Mouse (Mus musculus) urinary bladder, postnatal 4 days (tissue): ENCODE results near the gene Nfe2l2.

Experiments used
- DNase-seq, 2 experiments: peaks; one replicate each; pipeline ENCODE4 v3.0.0; 2021 to 2022; ENCODE audit warnings: low spot score in 2 of 2

Gene Nfe2l2

DNA sequence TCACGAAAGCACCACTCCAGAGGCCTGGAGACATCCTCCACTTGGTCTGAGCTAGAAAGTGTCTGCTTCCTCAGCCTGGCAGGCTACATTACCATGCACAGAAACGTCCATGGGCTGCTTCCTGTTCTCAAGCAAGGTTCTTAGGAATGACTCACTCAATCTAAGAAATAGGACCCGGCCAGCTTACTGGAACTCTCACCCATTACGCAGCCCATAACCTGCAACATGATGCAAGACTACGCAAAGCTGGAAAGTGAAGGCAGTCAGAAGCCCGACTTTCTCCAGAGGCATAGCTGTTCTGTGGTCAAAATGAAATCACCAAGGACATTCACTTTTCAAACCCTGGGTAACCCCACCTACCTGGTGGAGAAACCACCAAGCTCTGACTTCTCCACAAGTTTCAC, 19.0 kb downstream of the Nfe2l2 start:
- DNase-seq = no peak

DNA sequence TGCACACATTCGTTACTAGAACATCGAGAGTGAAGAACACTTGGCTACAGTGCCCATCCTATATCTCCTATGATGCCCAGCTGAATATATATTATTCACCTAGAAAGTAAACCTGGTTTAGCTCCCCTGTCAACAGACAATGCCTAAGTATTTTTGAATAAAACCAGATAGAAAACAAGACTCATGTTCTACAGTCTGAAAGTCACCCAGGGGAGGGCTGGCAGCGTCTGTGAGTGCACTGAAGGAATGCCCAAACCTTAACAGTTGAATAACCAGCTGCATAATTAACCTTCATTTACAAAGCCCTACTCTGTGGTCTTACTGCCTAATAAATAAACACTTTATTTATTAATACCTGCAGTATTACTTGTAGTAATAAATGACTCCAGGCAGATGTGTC, 19.9 kb downstream of the Nfe2l2 start:
- DNase-seq = no peak

DNA sequence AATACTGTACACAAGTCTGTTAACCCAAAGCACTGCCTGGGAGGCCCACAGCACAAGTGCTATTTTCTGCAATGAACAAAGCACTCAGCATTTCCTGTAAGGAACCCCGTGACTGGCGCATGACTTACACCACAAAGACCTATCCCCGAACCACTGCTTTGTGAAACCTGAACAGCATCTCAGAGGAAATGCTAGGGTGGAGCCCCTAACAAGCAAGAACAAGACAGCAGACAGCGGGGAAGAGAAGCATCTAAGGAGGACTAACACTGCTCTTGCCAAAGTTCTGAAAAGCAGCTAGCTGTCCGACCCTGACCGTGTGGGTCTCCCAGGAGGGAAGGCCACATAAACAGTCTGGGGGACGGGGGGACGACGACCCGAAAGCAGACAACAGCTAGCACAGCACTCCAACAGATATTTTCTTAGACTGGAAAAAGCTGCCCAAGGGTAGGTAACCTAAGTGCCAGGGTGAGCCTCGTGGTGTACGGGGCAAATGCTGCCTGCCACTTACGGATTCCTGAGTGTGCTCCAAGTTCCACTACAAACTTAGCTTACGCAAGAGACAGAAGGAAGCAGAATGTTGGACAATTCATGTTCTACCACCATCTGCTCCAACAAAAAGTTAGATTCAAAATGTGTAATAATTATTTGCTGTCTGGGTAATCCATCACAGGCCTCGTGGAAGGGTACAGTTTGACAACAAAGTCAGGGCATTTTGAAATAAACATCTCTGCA, 21.3 kb downstream of the Nfe2l2 start:
- no peak for DNase-seq

DNA sequence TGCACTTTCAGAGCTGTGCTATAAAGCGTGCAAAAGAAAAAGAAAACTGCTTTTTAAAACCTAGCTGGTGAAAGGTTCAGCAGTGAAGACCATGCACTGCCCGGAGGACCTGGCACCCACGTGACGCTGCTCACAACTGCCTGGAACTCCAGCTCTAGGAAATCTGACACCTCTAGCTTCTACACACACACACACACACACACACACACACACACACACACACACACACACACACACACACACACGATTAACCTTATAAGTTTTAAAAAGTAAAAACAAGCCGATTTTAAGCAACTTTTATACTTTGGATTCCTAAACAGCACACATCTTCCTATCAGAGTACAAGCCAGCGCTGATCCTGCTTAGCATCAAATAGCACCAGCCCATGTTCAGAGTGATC, 23.0 kb downstream of the Nfe2l2 start:
- no peak for DNase-seq

DNA sequence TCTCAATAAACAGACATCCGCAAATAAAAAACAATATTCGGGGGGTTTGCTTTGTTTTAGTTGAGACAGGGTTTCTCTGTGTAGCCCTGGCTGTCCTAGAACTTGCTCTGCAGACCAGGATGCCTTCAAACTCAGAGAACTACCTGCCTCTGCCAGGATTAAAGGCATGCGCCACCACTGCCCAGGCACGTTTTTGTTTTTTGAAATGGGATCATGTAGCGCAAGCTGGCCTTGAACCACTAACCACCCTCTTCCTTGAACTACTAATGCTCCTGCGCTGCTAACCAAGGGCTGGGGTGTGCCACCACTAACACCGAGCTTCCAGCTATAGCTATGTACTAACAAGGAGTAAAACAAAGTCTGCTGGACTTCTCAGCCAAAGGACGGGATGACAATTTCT, 24.5 kb downstream of the Nfe2l2 start:
- no peak for DNase-seq

DNA sequence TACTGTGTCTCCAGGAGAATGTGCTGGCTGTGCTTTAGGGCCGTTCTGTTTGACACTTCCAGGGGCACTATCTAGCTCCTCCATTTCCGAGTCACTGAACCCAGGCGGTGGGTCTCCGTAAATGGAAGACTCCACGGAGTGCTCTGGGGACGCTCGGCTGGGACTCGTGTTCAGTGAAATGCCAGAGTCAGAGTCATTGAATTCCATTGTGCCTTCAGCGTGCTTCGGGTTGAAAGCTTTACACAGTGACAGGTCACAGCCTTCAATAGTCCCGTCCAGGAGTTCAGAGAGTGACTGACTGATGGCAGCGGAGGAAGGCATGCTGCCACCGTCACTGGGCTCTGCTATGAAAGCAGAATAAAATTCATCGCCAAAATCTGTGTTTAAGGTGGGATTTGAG, 27.9 kb downstream of the Nfe2l2 start:
- no peak for DNase-seq

DNA sequence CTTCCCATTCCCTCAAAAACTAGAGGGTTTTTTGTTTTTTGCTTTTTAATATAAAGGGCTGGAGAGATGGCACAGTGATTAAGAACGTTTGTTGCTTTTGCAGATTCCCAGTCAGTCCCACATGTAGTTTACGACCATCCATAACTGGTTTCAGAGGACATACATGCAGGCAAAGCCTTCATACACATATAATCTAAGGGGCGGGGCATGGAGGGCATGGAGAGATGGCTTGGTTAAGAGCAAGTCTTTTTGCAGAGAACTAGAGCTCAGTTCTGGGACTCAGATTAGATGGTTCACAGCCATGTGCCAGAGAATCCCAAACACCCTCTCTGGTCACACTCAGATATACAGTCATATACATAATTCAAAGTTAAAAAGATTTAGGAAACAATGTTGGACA, 31.9 kb downstream of the Nfe2l2 start:
- no peak for DNase-seq

DNA sequence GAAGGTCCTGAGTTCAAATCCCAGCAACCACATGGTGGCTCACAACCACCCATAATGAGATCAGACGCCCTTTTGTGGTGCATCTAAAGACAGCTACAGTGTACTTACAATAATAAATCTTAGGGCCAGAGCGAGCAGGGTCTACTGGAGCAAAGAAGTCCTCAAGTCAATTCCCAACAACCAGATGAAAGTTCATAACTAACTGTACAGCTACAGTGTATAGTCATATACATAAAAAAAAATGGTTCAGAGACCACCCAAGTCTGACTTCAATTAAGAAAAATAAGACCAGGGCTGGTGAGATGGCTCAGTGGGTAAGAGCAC, 33.1 kb downstream of the Nfe2l2 start:
- DNase-seq = no peak

DNA sequence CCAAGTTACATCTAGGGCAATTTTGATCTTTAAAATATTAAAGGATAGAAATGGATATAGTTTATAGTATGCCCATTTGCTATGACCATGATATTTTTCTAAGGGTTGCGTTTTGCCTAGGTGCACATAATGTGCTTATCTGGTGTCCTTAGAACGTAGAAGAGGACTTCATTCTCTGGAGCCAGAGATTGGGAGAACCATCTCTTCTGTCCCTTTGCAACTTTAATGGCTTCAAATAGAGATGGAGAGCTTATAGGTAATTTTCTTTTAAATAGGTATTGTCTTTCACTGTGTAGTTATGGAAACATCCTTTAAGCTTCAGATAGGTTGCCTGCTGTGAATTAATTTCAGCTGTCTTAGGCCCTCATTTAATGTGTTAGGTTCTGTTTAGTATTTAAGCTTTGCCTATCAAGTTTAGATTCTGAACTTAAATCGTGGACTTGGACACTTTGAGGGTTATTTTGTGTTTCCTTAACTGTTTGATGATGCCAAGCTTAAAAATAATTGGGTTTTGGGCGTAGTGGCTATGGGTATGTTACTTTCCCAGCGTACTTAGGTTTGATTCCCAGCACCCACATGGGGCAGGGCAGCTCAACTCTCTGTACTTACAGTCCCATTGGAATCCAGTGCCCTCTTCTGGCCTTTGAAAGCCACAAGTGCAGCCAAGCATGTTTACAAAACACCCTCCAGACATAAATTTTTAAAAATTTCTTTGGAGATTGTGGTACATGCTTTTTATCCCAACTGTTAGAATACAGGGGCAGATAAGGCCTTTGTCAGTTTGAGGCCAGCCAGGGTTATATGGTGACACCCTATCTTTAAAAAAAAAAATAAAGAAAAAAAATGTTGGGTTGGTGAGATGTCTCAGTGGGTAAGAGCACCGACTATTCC, 33.8 kb downstream of the Nfe2l2 start:
- no peak for DNase-seq

DNA sequence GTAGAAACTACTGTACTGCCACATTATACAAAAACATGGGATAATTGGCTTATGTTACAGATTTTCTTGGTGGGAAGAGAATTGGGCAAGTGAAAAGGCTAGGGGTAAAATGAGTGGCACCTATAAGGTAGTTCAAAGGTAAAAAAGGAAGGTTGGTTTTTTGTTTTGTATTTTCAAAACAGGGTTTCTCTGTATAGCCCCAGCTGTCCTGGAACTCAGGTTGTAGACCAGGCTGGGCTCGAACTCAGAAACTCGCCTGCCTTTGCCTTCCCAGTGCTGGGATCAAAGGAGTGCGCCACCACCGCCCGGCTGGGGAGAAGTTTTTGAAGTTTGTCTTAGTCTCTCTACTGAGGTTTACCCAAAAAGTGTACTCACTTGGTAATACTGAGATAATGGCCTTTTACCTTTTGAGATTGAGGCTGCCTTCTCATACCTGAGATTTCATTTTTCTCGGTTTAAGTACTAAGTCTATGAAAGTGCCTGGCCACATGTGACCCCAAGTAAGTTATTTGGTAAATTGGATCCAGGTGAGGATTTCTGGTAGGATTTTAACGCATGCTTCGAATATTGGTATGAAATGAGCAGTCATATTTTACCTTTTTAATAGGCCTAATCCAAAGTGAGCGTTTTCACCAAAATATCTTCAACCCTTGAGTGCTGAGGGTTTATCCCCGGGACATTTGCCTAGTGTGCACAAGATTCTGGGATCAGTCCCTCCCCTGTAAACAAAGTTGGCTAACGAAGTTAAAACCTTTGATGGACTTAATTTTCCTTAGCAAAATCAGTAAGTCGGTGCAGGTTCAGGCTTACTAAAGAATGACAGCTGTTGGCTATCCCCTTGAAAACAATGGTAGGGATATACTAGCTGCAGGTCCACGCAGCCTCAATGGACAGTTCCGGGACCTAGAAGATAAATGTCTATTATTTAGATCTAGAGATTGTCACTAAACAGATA, 34.7 kb downstream of the Nfe2l2 start:
- DNase-seq = no peak

DNA sequence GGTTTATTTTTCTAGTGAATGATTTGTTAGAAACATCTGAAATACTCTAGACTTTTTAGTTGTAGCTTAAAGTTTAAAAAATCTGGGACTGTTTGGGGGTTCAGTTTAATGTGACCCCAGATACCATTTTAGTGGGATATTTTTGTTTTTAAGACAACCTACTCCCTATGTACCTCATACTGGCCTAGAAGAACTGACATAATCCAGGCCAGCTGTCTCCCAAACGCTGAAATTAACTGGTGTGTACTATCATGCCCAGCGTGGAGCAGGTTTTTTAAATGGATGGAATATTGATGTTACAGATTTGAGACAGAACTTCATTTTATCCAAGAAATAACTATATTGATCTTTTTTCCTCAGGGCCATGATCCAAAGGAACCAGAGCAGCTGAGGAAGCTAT, 43.3 kb downstream of the Nfe2l2 start:
- DNase-seq = no peak

DNA sequence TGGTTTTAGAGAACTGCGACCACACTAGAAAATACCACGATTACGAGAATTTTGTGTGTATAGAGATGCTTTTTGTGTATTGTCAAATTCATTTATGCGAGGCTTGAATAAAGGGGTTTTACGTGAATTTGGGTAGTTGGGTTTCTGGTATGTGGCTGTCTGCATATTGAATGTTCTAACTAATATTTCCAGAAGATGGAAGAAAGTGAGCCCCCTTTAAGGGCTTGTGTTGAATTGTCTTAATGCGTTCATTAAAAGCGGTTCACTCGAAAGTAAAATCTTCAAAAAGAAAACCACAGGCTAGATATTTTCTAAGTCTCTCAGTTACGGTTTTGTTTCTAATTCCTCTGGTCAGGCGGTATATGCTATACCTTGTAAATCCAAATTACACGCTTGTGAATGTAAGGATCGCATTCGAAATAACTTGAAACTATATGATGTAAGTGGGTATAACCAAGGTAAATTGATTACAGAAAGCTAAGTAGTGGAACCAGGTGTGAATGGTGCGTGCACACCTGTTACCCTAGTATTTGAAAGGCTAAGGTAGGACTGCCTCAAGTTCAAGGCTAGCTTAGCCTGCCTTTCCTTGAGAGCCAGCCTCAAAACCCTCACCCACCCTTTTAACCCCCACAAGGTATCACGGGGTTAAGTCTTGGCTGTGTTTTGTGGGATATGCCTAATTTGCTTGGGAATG, 44.0 kb downstream of the Nfe2l2 start:
- DNase-seq = no peak

DNA sequence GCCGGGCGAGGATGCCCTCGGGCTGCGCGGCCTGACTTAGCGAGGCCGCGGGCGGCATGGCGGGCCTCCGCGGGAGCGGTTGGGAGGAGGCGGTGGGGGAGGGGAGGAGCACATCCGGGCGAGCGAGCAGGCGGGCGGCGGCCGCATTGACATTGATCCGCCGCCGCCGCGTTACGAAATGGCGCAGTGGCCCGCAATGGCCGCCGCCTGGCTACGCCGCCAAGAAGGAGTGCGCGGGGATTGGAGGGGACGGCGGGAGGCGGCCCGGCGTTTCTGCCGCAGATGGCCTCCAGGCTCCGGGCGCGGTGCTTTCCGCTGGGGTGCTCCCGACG, 44.8 kb downstream of the Nfe2l2 start:
- peak; percentile 88 to 95 for DNase-seq

DNA sequence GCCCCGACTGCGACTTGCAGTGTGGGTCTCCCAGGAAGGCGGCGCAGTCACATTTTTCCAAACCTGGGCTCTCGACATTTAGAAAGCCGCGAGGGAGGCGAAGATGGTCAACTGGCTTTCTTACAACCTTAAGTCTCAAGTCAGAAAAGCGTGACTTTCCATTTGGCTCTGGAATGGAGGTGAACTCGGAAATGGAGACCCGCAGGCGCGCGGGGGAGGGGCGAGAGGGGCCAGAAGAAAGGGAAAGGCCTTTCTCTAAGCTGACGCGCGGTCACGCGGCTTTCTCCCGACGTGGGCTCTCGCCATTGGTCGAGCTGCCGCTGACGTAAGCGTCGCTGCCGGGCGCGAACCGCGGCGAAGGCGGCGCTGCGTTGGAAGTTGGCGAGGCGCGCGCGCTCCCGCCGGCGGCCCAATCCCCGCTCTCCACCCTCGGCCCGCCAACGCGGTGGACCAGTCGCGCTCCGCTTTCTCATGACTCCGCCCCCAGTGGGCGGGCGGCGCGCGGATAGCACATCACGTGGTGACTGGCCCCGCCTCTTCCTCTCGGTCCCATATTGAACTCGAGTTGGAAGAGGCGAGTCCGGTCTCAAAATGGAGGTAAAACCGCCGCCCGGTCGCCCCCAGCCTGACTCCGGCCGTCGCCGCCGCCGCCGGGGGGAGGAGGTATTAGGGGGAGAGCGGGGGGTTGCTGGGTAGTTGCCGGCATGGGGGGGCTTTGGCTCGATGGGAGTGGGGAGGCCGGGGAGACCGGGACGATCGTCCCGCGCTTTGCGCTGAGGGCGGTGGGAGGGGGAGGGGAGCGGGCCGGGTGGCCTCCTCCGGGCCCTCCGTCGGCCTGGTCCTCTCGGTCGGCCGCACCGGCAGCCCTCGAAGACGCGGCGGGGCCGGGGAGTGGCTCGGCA, 45.5 kb downstream of the Nfe2l2 start, which contains the start of gene Hnrnpa3:
TSS of gene Hnrnpa3 (plus strand) at position 535 of the 902 bp plus-strand sequence.
- DNase-seq = peak; percentile 98 to 100

DNA sequence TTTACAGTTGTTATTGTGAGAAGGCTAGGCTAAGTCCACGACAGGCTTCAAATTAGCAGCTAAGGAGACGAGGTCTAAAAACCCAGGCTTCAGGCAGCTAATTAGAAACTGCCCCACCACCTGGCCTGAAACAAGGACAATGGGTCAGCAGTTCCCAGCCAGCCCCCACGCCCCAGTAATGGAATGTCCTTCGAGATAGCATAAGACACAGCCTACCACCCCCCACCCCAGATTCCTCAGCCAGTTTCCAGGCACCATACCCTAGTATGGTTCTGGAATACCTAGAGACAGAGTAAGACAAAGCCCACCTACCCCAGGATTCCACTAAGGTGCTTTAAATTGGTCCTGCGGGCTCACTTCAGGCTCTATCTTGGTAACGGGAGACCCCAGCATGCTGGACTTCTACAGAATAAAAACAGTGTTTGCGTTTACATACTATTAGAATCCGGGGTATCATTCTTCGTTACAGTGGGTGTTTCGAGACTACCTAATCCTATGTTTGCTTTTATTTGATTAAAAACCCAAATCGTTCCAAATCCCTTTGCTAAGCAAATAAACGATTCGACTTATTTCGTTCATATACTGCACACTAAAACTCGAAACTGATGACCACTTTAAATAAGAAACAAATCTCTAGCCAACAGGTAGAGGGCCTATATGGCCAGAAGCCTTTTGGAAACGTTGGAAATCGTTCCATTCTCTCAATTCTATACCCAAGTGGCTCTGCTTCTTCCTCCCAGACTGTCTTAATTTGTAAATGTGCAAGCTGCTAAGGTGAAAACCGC, 46.3 kb downstream of the Nfe2l2 start:
- DNase-seq = no peak

DNA sequence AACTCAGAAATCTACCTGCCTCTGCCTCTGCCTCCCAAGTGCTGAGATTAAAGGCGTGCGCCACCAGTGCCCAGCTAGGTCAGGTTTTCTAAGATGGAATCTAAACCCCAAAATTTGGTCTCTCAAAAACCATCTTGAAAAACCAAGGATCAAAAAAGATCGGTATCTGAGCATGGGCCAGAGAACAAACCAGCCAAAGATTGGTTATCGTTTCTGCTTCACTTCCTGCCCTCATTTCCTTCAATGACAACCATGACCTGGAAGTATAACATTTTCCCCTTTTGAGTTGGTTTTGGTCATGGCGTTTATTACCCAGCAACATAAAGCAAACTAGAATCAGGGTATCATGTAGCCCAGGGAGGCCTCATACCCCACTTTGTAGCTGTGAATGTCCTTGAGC, 47.5 kb downstream of the Nfe2l2 start:
- DNase-seq = no peak

DNA sequence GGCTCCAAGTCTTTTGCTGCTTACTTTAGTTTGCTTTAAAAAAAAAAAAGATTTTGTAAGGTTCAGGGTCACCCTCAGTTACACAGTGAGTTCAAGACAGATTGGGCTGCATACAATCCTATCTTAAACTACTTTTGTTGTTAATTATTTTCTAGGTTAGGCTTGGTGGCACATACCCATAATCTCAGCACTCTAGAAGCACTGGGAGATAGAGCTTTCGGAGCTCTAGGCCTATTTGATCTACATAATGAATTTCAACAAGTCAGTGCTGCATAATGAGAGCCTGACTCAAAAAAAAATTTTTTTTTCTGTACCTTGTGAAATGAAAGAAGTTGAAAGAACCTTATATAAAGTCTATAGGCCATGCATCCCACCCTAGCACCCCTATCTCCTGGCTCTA, 49.8 kb downstream of the Nfe2l2 start:
- DNase-seq = no peak

DNA sequence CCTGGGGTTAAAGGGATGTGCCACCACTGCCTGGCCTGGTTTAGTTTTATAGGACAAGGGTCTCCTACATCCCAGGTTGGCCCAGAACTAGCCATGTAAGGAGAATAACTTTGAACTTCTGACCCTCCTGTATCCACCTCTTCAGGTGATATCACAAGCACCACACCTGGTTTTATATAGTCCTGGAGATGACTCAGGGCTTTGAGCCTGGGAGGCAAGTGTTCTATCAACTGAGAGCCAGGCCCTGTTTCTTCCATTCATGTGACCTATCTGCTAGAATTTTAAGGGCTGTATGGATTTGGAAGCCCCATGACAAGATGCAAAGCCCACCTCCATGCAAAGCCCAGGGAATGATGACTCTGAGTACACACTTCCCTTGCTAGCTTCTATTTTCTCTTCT, 51.3 kb downstream of the Nfe2l2 start:
- no peak for DNase-seq

DNA sequence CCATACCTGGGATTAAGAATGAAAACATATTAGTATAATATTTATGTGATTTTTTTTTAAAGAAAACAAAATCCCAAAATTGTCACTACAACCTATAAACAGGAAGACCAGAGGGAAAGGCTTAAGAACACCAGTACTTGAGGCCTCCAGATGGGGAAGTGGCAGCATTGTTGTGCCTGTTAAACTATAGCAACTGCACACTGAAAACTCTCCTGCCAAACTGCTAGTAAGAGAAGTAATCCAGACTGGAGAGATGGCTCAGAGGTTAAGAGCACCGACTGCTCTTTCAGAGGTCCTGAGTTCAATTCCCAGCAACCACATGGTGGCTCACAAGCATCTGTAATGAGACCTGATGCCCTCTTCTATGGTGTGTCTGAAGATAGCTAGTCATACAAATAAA, 54.0 kb downstream of the Nfe2l2 start:
- DNase-seq = no peak

DNA sequence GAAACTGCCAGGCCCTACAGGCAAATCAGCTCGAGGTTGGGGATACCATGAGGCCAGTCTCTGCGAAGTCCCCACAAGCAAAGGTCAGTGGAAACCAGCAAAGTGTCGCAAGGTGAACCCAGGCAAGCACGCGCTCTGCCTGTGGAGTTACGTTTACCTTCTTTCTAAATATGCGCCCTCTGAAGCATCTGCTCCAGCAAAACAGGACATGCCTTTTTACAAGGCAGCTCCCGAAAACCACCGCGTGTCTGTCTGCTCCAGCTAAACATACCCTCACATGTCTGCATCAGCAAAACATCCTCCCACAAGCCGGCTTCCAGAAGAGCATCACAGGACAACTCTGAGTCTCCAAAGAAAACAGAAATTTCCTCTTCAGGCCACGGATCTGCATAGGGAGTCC, 59.2 kb downstream of the Nfe2l2 start:
- no peak for DNase-seq
